ENCODE assay signal across 30 mouse cellular contexts in genomic region chr5:128570091-128570490, GRCm38 (mm10). TPM values are rescaled to one million over a fixed set of nuclear protein-coding genes. Genes with fewer than 3 reads are reported as not detected.
DNase-seq lines count a peak whose midpoint lies in the region; ATAC-seq and TF ChIP-seq lines count a peak whose summit lies in the region.
"Had no signal": no experiment of that assay in that cellular context is flagged by ENCODE, and none has a peak within 500 bp of the region (broad histone marks: within the 10 kb centered on the region; RNA-seq: fewer than 3 reads in every experiment).

No protein-coding gene starts in this region.

- H3K27ac ChIP-seq in hindbrain, embryonic 10.5 days, result peak overlapping the region; percentile 18; the same call in 1 of the 2 replicates
- no peak overlapping the region for H3K27ac ChIP-seq in hindbrain, embryonic 11.5 days (ENCODE audit: low read depth, low read length)
- H3K27ac ChIP-seq in kidney, postnatal 0 days, result no peak overlapping the region
- peak overlapping the region; percentile 47; the same call in 1 of the 2 replicates for H3K27ac ChIP-seq in midbrain, embryonic 10.5 days (replicated peaks)
- no peak overlapping the region for H3K27ac ChIP-seq in midbrain, postnatal 0 days (ENCODE audit: low read depth, low read length)
- 0 out of 2 replicates have a peak overlapping the region, but pooled peaks have one; percentile 19 for H3K27ac ChIP-seq in embryonic facial prominence, embryonic 10.5 days (replicated peaks)
- H3K27ac ChIP-seq: embryonic facial prominence, embryonic 12.5 days; forebrain, embryonic 12.5 days; gastrocnemius, adult 2 months; heart, embryonic 15.5 days; hindbrain, embryonic 13.5 days had no signal

- H3K9ac ChIP-seq in hindbrain, embryonic 11.5 days (ENCODE audit: low read depth, low read length), result no peak overlapping the region
- no peak overlapping the region for H3K9ac ChIP-seq in kidney, postnatal 0 days (ENCODE audit: low read depth, low read length)
- H3K9ac ChIP-seq in midbrain, postnatal 0 days (replicated peaks; ENCODE audit: low read length, poor library complexity, severe bottlenecking), result no peak overlapping the region
- H3K9ac ChIP-seq: embryonic facial prominence, embryonic 12.5 days; forebrain, embryonic 12.5 days; heart, embryonic 15.5 days; hindbrain, embryonic 13.5 days had no signal

- H3K4me3 ChIP-seq in hindbrain, embryonic 10.5 days, result no peak overlapping the region
- no peak overlapping the region for H3K4me3 ChIP-seq in hindbrain, embryonic 11.5 days (ENCODE audit: low read depth, low read length)
- no peak overlapping the region for H3K4me3 ChIP-seq in kidney, postnatal 0 days (replicated peaks; ENCODE audit: low read depth, low read length)
- H3K4me3 ChIP-seq in midbrain, embryonic 10.5 days, result no peak overlapping the region
- no peak overlapping the region for H3K4me3 ChIP-seq in midbrain, postnatal 0 days (ENCODE audit: low read depth, low read length)
- H3K4me3 ChIP-seq in embryonic facial prominence, embryonic 10.5 days, result no peak overlapping the region
- H3K4me3 ChIP-seq: embryonic facial prominence, embryonic 12.5 days; erythroblast, embryonic 14.5 days; forebrain, embryonic 12.5 days; gastrocnemius, adult 2 months; heart, embryonic 15.5 days; hindbrain, embryonic 13.5 days had no signal

- 64% methylated on average over 5 of the region's 5 CpGs for WGBS in hindbrain, embryonic 10.5 days
- WGBS in hindbrain, embryonic 11.5 days, result 67% methylated on average over 5 of the region's 5 CpGs
- WGBS in kidney, postnatal 0 days, result 8% methylated on average over 5 of the region's 5 CpGs
- 68% methylated on average over 5 of the region's 5 CpGs for WGBS in midbrain, embryonic 10.5 days
- WGBS in midbrain, postnatal 0 days, result 69% methylated on average over 5 of the region's 5 CpGs
- 67% methylated on average over 5 of the region's 5 CpGs for WGBS in embryonic facial prominence, embryonic 10.5 days

- no peak overlapping the region for H3K4me2 ChIP-seq in hindbrain, embryonic 11.5 days (replicated peaks; ENCODE audit: low read depth, low read length)
- H3K4me2 ChIP-seq in kidney, postnatal 0 days (ENCODE audit: low read length), result no peak overlapping the region
- no peak overlapping the region for H3K4me2 ChIP-seq in midbrain, postnatal 0 days (ENCODE audit: low read depth, low read length, poor library complexity, severe bottlenecking)
- H3K4me2 ChIP-seq: embryonic facial prominence, embryonic 12.5 days; forebrain, embryonic 12.5 days; heart, embryonic 11.5 days; heart, embryonic 15.5 days; hindbrain, embryonic 13.5 days had no signal

- no peak for DNase-seq in hindbrain, embryonic 10.5 days (ENCODE audit: low spot score)
- no peak for DNase-seq in hindbrain, embryonic 11.5 days (ENCODE audit: low spot score)
- DNase-seq in kidney, postnatal 0 days (ENCODE audit: low spot score), result peak; percentile 69
- DNase-seq in kidney, postnatal 10 days, result no peak
- no peak for DNase-seq in midbrain, embryonic 10.5 days (ENCODE audit: low spot score)
- DNase-seq in midbrain, postnatal 0 days (ENCODE audit: low spot score), result no peak
- DNase-seq in embryonic facial prominence, embryonic 10.5 days (ENCODE audit: low spot score), result no peak
- DNase-seq in frontal cortex, postnatal 10 days (ENCODE audit: low spot score in 2 of 2), result no peak
- DNase-seq: adrenal gland, postnatal 10 days; adrenal gland, postnatal 36 days; B cell, adult 2 months; cerebellum, adult 18-20 months; cerebellum, adult 9-10 months; cerebellum, postnatal 14 days; gastrocnemius, adult 2 months; gastrocnemius, postnatal 14 days; heart, adult 11 months; heart, postnatal 10 days; heart, postnatal 4 days had no signal

- H3K4me1 ChIP-seq in hindbrain, embryonic 10.5 days (replicated peaks), result peaks cover 44% of the 10 kb centered on the region
- H3K4me1 ChIP-seq in hindbrain, embryonic 11.5 days (replicated peaks; ENCODE audit: control insufficient read depth, insufficient read depth, low read length), result peaks cover 5% of the 10 kb centered on the region; the same call in 1 of the 2 replicates
- H3K4me1 ChIP-seq in kidney, postnatal 0 days (replicated peaks; ENCODE audit: insufficient read depth, low read length), result no peaks in the 10 kb centered on the region
- peaks cover 33% of the 10 kb centered on the region for H3K4me1 ChIP-seq in midbrain, embryonic 10.5 days
- no peaks in the 10 kb centered on the region for H3K4me1 ChIP-seq in midbrain, postnatal 0 days (ENCODE audit: insufficient read depth, low read length)
- peaks cover 38% of the 10 kb centered on the region for H3K4me1 ChIP-seq in embryonic facial prominence, embryonic 10.5 days
- H3K4me1 ChIP-seq: heart, embryonic 15.5 days had no signal

- H3K9me3 ChIP-seq in hindbrain, embryonic 10.5 days, result 0 out of 2 replicates have a peak, but pooled peaks cover 8% of the 10 kb centered on the region
- H3K9me3 ChIP-seq in hindbrain, embryonic 11.5 days (ENCODE audit: control insufficient read depth, low read length), result no peaks in the 10 kb centered on the region
- no peaks in the 10 kb centered on the region for H3K9me3 ChIP-seq in kidney, postnatal 0 days (replicated peaks; ENCODE audit: low read length)
- H3K9me3 ChIP-seq in midbrain, embryonic 10.5 days (replicated peaks), result peaks cover 8% of the 10 kb centered on the region; the same call in 1 of the 2 replicates
- H3K9me3 ChIP-seq in midbrain, postnatal 0 days (ENCODE audit: low read length), result no peaks in the 10 kb centered on the region
- H3K9me3 ChIP-seq in embryonic facial prominence, embryonic 10.5 days, result peaks cover 5% of the 10 kb centered on the region; the same call in 1 of the 2 replicates
- H3K9me3 ChIP-seq: embryonic facial prominence, embryonic 12.5 days; heart, embryonic 15.5 days; hindbrain, embryonic 13.5 days had no signal

- no peaks in the 10 kb centered on the region for H3K36me3 ChIP-seq in hindbrain, embryonic 10.5 days
- no peaks in the 10 kb centered on the region for H3K36me3 ChIP-seq in hindbrain, embryonic 11.5 days (ENCODE audit: control insufficient read depth, insufficient read depth, low read length)
- no peaks in the 10 kb centered on the region for H3K36me3 ChIP-seq in kidney, postnatal 0 days (ENCODE audit: insufficient read depth, low read length)
- H3K36me3 ChIP-seq in midbrain, embryonic 10.5 days, result no peaks in the 10 kb centered on the region
- no peaks in the 10 kb centered on the region for H3K36me3 ChIP-seq in midbrain, postnatal 0 days (ENCODE audit: insufficient read depth, low read length)
- no peaks in the 10 kb centered on the region for H3K36me3 ChIP-seq in embryonic facial prominence, embryonic 10.5 days (replicated peaks)
- H3K36me3 ChIP-seq: embryonic facial prominence, embryonic 12.5 days; forebrain, embryonic 12.5 days; G1E; heart, embryonic 15.5 days; hindbrain, embryonic 13.5 days had no signal

- TF ChIP-seq CTCF in kidney, postnatal 0 days (IDR thresholded peaks at IDR 0.05; ENCODE audit: low read depth), result no peak
- no peak for TF ChIP-seq CTCF in midbrain, postnatal 0 days (IDR thresholded peaks at IDR 0.05)

- ATAC-seq in hindbrain, embryonic 11.5 days (ENCODE audit: low FRiP score), result no peak
- ATAC-seq in kidney, postnatal 0 days (replicated peaks; ENCODE audit: low FRiP score, low read depth), result peak; percentile 30; the same call in 1 of the 2 replicates
- no peak for ATAC-seq in midbrain, postnatal 0 days (ENCODE audit: low FRiP score)
- ATAC-seq: forebrain, embryonic 16.5 days; hindbrain, embryonic 16.5 days; Patski had no signal

- H3K27me3 ChIP-seq in hindbrain, embryonic 10.5 days (ENCODE audit: insufficient read depth, poor library complexity, severe bottlenecking), result peaks cover 8% of the 10 kb centered on the region
- no peaks in the 10 kb centered on the region for H3K27me3 ChIP-seq in hindbrain, embryonic 11.5 days (ENCODE audit: control insufficient read depth, insufficient read depth, low read length)
- no peaks in the 10 kb centered on the region for H3K27me3 ChIP-seq in kidney, postnatal 0 days (ENCODE audit: insufficient read depth, low read length)
- no peaks in the 10 kb centered on the region for H3K27me3 ChIP-seq in midbrain, embryonic 10.5 days (ENCODE audit: low read depth, poor library complexity, severe bottlenecking)
- H3K27me3 ChIP-seq in midbrain, postnatal 0 days (ENCODE audit: insufficient read depth, low read length), result no peaks in the 10 kb centered on the region
- no peaks in the 10 kb centered on the region for H3K27me3 ChIP-seq in embryonic facial prominence, embryonic 10.5 days (replicated peaks; ENCODE audit: low read depth, poor library complexity, severe bottlenecking)
- H3K27me3 ChIP-seq: CH12.LX; embryonic facial prominence, embryonic 12.5 days; heart, embryonic 15.5 days; hindbrain, embryonic 13.5 days; Patski had no signal

RNA-seq across cellular contexts. Expression of gene Fzd10, which starts 30.6 kb away (rescaled TPM):
- polyA plus RNA-seq in hindbrain, embryonic 10.5 days (2016; fragmentation: Nextera tagmentation; extraction: Ambion mirVana), result 16.0 and 22.3 TPM in 2 replicates
- 17.8 and 19.3 TPM in 2 replicates for polyA plus RNA-seq in hindbrain, embryonic 11.5 days (2014; fragmentation: Nextera tagmentation; extraction: Ambion mirVana)
- 4.4 and 4.5 TPM in 2 replicates for polyA plus RNA-seq in kidney, postnatal 0 days (2015; fragmentation: Nextera tagmentation; extraction: Ambion mirVana)
- 14.0 and 15.0 TPM in 2 replicates for polyA plus RNA-seq in midbrain, embryonic 10.5 days (2016; fragmentation: Nextera tagmentation; extraction: Ambion mirVana)
- 19.6 and 20.8 TPM in 2 replicates for total RNA-seq in midbrain, postnatal 0 days (2014; rRNA removed)
- polyA plus RNA-seq in midbrain, postnatal 0 days (2015; fragmentation: Nextera tagmentation; extraction: Ambion mirVana), result 2.7 and 3.3 TPM in 2 replicates
- 3.1 and 4.3 TPM in 2 replicates for polyA plus RNA-seq in embryonic facial prominence, embryonic 10.5 days (2016; fragmentation: Nextera tagmentation; extraction: Ambion mirVana)
- total RNA-seq: CH12.LX had no signal
- polyA plus RNA-seq: erythroblast, embryonic 14.5 days; G1E; Patski had no signal

Comparison
In these comparisons a context has a peak if more than half of its experiments do, and no peak if none do; other contexts are left out.
1. H3K27ac ChIP-seq: peak in hindbrain, embryonic 10.5 days (single experiment), midbrain, embryonic 10.5 days (single experiment) and embryonic facial prominence, embryonic 10.5 days (single experiment); none in hindbrain, embryonic 11.5 days (single experiment), kidney, postnatal 0 days (single experiment) and midbrain, postnatal 0 days (single experiment).